Mouse (Mus musculus) A20 (cell line): ENCODE measurements at regions not wholly inside any gene's neighbourhood (a gene's known extent, or its start where the extent isn't known, plus 50 kb on each side); places are given as distances from the start of the nearest gene placed in this dataset.

ENCODE experiments used
- DNase-seq: peaks from one replicate; pipeline ENCODE4 v3.0.0-alpha.2; 2011; ENCODE audit warnings: low read depth, low spot score

DNA sequence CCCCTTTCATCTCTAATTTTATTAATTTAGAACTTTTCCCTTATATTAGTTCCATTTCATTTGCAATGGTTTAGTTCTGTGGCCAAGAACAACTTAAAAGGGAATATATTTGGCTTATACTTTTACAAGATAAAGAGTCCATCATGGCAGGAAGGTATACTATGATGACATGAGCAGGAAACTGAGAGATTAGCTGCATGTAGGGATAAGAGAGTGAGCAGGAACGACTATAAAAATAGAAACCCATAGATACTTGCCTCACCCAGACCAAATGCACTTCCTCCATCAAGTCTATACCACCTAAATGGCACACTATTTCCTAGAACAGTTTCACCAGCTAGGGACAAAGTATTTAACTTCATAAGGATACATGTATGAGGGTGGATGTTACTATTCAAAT, 752.2 kb upstream of the Pou3f4 start:
- no peak for DNase-seq

DNA sequence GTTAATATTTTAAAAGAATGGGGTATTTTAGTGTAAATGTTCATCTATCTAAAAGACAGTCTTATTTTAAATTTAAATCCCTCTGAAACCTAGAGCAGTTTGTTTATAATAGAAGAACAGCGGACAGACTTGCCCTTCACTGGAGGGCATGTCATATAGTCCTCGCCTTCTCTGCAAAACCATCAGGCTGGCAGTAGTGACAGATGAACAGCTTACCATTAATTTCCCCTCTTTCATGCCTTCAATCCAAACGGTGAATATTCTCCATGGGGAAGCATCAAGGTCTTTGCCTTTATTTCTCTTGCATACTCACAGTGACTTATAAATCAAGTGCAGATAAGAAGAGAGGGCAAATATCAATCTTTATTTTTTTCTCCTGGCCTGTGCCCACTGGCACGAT, 737.7 kb upstream of the Pou3f4 start:
- no peak for DNase-seq

DNA sequence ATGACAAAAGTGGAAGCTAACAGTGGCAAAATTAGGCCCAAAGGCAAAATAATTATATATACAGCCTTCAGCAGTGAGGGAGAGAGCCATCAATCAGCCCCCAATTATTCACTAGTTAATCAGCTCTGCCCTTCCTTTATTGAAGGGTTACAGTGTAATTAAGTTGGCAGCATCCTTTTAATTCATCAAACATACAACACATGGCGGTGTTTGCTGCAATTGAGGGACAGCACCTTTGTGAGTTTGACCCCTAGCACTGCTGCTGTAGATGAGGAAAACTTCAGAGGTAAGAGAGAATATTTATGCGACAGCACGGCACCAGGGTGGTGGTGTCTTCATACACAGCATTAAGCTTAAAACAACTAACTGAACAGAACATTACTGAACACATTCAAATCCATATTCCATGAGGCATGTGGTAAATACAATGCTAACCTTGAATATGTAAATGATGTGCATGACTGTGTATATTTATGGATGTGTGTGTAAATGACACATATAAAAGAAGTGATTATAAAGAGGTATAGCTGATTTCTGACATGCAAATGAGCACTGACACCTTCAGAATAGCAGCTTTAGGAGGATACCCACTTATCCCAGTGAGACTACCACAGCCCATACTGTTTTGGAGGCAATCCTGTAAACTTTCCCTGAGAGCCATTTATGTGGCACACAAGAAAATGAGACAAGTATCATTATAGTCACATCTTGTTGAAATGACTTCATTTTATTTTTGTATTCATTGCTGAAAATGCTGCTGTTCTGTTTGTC, 736.1 kb upstream of the Pou3f4 start:
- DNase-seq: no peak

DNA sequence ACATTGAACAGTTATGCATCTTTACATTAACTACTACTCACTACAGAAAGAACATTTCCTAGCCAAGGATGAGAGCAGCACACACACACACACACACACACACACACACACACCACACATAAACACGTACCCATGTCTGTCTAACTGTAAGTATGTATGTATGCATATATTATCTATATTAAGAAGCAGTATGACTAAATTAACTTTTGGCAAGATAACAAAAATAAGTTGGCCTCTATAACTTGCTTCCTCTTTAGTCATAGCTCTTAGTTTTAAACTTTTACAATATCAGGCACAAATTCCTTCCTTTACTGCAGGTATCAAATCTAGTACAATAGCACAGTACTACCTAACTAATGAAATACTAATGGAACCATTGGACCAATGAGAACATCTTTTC, 717.1 kb upstream of the Pou3f4 start:
- no peak for DNase-seq

DNA sequence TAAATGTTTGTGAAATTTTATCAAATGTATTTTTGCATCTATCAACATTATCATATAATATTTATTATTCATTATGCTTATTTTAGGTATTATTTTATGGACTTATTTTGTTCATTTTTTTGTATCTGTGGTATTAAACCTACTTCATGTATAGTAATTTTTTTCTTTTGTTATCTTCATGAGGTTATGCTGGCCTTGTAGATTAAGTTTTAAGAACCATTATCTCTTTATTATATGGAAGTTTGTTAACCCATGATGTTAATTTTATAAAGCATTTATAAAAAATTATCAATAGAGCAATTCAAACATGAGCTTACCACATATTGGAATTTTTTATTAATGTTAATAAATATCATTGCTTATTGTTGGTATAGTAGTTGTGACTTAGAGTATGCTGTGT, 704.6 kb upstream of the Pou3f4 start:
- no peak for DNase-seq

DNA sequence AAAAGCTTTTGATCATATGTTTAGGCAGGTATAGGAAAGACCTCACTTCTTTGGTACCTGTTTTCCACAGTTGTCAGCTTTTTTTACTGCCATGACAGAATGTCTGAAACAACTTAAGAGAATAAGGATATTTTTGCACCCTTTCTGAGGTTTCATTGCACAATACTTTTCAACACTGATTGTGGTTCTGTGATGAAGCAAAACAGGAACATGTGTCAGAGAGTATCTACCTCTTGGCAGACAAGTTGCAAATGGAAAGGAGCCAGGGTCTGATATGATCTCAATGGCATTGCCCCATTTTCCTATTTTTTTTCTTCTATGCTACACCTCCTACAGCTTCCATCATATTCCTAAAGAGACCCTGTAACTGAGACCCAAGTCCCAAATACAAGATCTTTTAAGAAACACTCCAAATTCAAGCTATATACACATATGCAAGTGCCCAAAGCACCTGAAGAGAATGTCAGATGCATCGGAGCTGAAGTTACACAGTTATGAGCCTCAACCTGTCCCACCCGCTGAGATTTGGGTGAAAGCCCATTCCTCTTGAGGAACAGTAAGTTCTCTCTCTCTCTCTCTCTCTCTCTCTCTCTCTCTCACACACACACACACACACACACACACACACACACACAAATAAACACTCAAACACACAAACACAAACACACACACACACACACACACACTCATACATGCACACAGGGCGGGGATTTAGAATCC, 696.4 kb upstream of the Pou3f4 start:
- no peak for DNase-seq

DNA sequence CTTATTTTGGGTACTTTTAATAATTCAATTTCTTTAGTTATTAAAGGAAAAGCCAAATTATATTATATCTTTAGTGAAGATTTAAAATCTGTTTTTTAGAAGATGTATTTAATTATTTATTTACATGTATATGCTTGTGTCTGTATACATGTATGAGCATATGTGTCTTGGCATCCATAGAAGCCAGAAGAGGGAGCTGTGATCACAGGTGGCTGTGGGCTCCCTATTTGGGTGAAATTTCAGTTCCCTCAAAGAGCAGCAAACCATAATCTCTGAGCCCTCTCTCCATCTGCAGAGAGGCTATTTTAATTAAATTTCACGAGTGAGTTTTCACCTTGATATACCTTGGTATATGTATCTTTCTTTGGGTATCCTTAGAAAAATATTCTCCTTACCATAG, 693.4 kb upstream of the Pou3f4 start:
- peak; percentile 14 for DNase-seq
